Mouse (Mus musculus): ENCODE data around the gene Tbc1d8b.
"Not testable (repeated sequence)": the region's sequence is repeated elsewhere in the genome, so short reads cannot be mapped to it uniquely, and the experiment has no call there.

The Tbc1d8b gene

DNA sequence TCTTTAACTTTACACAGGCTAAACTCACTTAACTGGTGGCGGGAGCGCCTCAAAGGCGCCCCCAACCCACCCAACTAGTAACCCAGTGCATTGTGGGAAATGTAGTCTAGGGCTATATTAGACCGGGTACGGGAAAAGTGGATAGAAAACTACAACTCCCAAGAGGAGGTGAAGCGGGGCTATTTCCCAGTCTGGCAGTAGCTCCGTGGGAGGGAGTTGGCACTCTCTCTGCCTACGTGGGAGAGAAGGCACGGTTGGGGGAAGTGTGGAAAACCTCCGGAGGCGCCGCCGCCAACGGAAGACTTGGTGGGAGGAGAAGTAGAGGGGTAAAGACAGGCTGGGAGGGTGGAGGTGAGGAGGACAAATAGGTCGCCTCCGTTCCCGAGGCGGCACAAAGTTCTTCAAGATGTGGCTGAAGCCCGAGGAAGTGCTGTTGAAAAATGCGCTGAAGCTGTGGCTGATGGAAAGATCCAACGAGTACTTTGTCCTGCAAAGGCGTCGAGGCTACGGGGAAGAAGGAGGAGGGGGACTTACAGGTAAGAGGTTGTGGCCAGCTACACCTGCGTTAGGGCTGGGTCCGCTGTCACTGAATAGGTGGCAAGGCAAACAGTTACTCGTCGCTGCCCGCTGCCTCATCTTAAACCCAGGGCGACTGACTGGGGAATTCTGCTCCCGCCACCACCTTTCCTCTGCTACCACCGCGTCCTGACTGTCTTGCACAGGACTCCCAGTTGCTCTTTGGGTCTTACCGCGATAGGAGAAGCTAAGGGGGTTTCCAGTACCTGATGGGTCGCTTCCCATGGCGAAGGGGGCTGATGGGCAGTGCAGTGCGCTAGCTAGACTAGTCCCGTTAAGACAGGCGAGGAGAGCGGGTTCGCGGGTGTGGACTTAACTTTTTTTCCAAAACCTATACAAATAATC is at the start of gene Tbc1d8b:
Tbc1d8b (plus strand) TSS at position 222 of the 921 bp plus-strand sequence.
- DNase-seq (ENCODE audit: low read depth, low spot score): peak; percentile 86

DNA sequence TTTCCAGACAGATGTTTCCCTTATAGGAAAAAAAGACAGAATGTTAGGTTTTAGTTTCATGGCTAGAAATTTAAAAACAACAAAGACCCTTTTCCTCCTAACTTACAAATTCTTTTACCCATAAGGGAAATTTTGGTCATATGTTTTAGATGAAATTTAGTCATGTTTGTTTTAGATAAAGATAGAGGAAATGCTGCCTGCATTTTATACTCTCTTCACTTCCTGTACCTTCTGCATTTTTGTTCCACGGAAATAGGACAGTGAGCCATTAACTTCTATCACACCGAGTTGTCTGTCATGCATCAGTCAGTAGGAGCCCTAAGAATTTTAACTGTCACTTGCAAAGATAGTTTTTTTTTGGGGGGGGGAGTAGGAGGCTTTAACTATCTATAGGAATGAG is 45.1 kb upstream of the Tbc1d8b start:
- DNase-seq (ENCODE audit: low read depth, low spot score): no peak

DNA sequence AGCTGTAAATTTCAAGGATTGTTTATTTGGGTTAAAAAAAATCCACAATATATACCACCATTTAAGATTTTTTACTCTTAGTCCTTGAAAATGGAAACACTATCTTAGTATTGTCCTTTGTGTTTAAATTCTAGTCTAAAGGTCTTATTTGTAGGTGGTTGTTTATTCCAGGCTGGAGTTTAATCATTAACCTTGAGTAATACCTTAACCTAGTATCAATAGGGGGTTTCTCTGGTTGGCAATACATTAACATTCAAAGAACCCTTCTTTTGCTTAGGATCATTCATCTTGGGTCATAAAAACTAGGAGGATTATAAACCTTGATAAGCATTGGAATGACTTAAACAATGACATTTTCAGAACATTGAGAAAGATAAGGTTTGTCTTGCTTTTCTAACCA is 44.4 kb upstream of the Tbc1d8b start:
- no peak for DNase-seq (ENCODE audit: low read depth, low spot score)

DNA sequence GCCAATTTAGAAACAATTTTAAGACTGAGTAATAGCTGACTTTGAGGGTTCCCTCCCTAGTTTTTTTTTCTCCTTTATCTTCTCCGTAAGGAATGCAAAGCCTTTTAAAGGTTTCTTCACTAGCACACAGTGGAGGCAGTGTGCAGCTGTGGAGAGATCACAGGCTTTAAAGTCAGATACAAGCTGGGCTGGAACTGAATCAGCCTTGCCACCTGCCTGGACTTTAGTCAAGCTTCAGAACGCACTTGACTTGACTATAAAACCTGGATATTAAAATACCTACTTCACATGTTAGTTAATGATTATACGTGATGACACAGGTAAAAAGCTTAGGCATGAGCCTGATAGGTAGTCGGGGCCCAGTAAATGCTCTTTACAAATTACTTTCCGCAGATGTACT is 32.6 kb upstream of the Tbc1d8b start:
- no peak for DNase-seq (ENCODE audit: low read depth, low spot score)

- DNase-seq (ENCODE audit: low read depth, low spot score): no peak
Measured at GRCm38 (mm10) chrX:139653292-139653691, 31.5 kb upstream of the Tbc1d8b start.

DNA sequence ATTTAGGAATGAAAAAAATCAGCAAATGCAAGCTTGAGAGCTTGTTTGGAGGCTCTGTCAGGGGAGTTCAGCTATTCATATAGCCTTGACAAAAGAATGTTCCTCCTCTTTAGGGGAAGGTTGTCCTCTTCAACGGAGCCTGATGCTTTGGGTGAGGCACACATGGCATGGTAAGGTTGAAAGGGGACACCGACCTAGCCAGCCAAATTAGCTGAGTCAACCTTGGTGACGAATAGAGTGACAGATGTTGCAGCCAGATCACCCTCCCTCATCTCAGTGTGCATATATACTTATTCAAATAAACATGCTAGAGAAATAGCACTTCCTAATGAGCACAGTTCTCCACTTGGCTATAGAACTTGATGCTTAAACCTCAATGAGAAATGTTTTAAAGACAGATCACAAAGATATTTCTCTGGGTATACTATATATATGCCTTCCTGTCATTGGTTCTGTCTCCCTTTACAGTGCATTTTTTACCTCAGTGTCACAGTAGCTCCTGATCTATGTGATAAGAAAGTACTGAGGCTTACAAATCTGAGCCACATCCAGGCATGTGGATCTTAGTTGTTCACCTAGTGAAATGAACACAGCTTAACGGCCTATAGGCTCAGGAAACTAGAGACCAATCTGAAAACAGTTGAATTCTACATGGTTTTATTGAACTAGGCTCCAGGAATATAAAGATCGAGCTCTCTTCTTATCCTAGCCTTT is 30.3 kb upstream of the Tbc1d8b start:
- DNase-seq (ENCODE audit: low read depth, low spot score): no peak

- peak; percentile 17 for DNase-seq (ENCODE audit: low read depth, low spot score)
Measured at GRCm38 (mm10) chrX:139662111-139662510, 22.7 kb upstream of the Tbc1d8b start.

GRCm38 (mm10) chrX:139665829-139666228 is 19.0 kb upstream of the Tbc1d8b start:
- DNase-seq (ENCODE audit: low read depth, low spot score): no peak

GRCm38 (mm10) chrX:139684410-139684774 is 404 bp upstream of the Tbc1d8b start:
- DNase-seq (ENCODE audit: low read depth, low spot score): no peak

GRCm38 (mm10) chrX:139714381-139714780 is 29.6 kb downstream of the Tbc1d8b start, which contains the start of gene Gm15013:
Gene Gm15013 (minus strand): TSS chrX:139714481.
- DNase-seq (ENCODE audit: low read depth, low spot score): no peak

DNA sequence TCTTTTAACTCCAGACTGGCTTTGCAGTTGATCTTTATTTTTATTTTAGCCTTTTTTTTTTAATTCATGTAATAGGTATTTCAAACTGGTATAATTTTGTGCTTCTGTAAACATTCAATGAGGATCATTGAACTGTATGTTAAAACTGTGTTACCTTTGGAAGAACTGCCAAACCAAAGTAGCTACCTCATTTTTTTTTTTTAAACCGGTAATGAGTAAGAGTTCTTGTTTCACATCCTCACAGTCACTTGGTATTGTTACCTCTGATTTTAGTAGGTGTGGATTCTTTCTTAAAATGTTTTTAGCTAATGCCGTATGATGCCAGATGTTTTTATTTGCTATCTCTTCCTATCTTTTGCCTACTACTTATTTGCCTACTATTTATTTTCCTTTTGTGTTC is 37.6 kb downstream of the Tbc1d8b start:
- no peak for DNase-seq (ENCODE audit: low read depth, low spot score)

- no peak for DNase-seq (ENCODE audit: low read depth, low spot score)
Measured at GRCm38 (mm10) chrX:139730541-139730940, 45.7 kb downstream of the Tbc1d8b start.

DNA sequence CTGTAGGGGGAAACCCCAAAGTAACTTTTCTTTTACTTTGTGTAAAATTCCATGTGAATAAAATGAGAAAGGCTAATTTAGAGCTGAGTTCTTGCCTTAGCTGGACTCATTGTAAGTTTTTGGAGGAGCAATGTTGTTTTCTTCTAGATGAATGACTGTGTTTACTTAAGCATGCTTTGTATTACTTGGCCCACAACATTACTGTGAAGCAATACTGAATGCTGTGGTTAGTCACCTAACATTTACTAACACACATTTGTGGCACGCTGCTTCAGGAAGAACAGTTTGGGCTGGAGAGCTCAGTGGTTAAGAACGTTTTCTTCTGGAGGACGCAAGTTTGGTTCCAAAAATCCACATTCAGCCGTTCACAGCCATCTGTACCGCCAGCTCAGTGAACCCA is 52.3 kb downstream of the Tbc1d8b start:
- DNase-seq (ENCODE audit: low read depth, low spot score): no peak

DNA sequence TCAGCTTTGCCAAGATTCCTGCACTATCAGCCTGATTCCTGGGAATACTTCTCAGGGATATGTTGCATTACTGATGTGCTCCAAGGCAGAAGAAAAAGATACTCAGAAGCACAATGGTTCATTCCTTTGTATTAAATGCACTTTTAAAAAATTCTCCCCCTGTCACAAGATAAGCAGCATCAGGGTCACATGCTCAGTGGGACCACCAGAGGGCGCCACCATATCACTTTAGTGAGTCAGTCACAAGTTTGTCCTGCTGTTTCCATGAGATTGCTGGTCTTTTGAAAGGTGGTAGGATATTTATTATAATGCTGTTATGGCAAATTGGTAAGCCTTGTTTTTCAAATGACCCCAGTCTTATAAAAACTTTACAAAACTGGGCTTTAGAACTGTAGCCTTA is 67.1 kb downstream of the Tbc1d8b start:
- peak; percentile 46 for DNase-seq (ENCODE audit: low read depth, low spot score)

- DNase-seq (ENCODE audit: low read depth, low spot score): not testable (repeated sequence)
Measured at GRCm38 (mm10) chrX:139758634-139759033, 73.8 kb downstream of the Tbc1d8b start.

DNA sequence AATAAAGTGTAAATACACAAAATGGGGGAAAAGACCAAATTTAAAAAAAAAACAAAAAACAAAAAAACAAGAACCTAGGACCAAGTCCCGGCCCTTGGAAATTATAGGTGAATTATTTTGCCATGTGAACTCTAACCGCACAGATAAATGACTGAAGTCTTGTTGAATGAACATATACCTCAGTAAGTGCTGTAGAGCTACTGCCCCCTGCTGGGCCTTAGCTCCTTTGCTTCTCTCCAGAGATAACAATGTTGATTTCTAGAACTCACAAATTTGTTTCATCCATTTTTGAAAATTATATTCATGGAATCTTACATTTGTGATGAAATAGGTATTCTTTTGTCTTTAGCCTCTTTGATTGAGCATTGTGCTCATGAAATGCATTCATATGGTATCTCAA is 77.8 kb downstream of the Tbc1d8b start:
- DNase-seq (ENCODE audit: low read depth, low spot score): peak; percentile 28

- DNase-seq (ENCODE audit: low read depth, low spot score): no peak
Measured at GRCm38 (mm10) chrX:139769975-139770637, 85.3 kb downstream of the Tbc1d8b start.

DNA sequence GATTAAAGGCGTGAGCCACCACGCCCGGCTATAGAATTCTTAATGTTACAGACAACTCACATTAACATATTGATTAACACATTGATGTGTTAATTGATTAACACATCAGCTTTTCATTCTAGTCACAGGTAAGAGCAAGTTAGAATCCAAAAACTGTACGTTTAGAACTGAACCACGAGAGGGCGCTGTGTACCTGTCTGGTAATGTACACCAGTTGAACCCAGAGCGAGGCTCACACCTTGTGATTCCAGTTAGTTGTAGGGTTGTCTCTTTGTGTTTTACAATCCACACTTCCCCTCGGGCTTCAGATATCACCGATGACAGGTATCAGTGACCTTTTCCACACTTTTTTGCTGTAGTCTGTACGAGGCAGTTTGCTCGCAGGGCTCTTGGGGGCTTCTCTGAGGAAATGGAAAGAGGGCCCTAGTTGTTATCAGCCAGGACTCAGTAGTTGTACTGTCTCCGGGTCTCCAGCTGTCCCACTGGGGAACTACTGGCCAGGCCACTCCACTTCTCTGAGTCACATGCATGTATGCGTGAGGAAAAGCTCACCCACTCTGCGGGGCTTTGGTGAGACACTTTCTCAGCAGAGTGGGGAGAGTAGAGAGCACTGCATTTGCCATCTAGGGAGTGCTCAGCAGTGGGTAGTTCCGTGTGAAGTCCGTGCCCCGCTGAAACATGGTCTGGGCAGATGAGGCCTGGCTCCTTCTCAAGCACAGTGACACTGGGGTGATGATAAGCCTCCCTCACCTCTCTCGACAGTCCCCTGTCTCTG is 89.7 kb downstream of the Tbc1d8b start:
- peak; percentile 77 for DNase-seq (ENCODE audit: low read depth, low spot score)

DNA sequence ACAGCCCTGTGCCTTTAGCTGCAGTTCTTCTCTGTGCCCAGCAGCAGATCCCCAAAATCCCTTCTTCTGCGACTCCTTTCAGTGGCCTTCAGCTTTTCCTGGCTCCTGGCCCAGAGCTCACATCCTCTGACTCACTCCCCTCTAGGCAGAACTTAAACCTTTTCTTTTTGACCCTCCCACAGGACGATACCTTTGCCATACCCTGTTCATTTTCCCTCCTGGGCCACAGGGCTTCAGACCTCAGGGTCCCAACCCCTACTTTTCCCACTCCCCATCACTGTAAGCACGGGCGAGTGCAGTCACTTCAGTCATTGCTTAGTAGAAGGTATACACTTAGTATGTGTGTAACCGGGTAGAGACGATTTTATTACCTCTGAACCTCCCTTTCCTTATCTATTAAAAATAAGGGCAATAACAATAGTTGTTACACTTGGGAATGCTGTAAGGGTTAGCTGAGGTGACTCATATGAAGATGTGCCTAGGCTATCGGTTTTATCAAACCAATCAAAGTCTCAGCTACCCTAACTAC is 90.4 kb downstream of the Tbc1d8b start:
- no peak for DNase-seq (ENCODE audit: low read depth, low spot score)

- peak; percentile 54 for DNase-seq (ENCODE audit: low read depth, low spot score)
Measured at GRCm38 (mm10) chrX:139777357-139777756, 92.6 kb downstream of the Tbc1d8b start.

DNA sequence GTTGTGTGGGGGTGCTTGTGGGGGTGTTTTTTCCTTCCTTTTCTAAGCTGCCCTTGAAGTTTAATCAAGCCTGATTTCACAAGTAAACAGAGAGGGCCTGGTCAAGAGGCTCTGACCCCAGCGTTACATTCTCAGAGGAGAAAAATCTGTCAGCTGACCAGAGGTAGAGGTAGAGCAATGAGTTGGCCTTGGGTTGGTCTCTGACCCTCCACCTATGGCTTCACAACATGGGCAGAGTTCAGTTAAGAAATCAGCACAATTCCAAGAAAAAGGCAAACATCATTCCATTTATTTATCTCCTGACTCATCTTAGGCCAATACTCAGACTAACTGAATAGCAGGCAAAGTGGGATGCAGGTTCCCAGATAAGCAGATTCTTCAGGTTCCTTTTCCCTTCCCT is 94.1 kb downstream of the Tbc1d8b start:
- no peak for DNase-seq (ENCODE audit: low read depth, low spot score)

Measured in ZHBTc4 (cell line).